Mouse (Mus musculus): ENCODE measurements around the gene Iqsec3. TPM values are rescaled to one million over a fixed set of nuclear protein-coding genes. Genes with fewer than 3 reads are reported as not detected.
A peak's percentile ranks its signal among the peaks of the same experiment; 100 is the strongest.

Gene Iqsec3
- total RNA-seq, 2 experiments from 2014 or later, result 101 to 112 TPM

- intact Hi-C loops (cut with DNase I), result no loop called here
- peak; percentile 23 for DNase-seq (ENCODE audit: low spot score in 2 of 2)
Observed at GRCm38 (mm10) chr6:121328417-121328884, 145.0 kb downstream of the Iqsec3 start.

- no peak for DNase-seq (ENCODE audit: low spot score in 2 of 2)
- intact Hi-C loops (cut with DNase I), result no loop called here
Observed at GRCm38 (mm10) chr6:121326486-121327069, 146.9 kb downstream of the Iqsec3 start.

- intact Hi-C loops (cut with DNase I), result no loop called here
- no peak for DNase-seq (ENCODE audit: low spot score in 2 of 2)
Observed at GRCm38 (mm10) chr6:121325740-121326139, 147.7 kb downstream of the Iqsec3 start.

- intact Hi-C loops (cut with DNase I), result no loop called here
- no peak for DNase-seq (ENCODE audit: low spot score in 2 of 2)
Observed at GRCm38 (mm10) chr6:121325298-121325697, 148.2 kb downstream of the Iqsec3 start.

Small RNA genes within 50 kb of the gene (microRNA-seq; reads per million reads assigned to microRNA genes)
- gene Gm24855, result not detected

Other genes with a start within 250 kb of the Iqsec3 start
- under 1 TPM; 0.59 to 0.72 TPM for gene Usp18, start 227.8 kb downstream of the Iqsec3 start, total RNA-seq (2021)
- gene Slc6a13, start 173.5 kb downstream of the Iqsec3 start, total RNA-seq (2021), result 10 to 100 TPM; 12.4 to 18.9 TPM
- 1 to 10 TPM in 1 of 2 experiments, under 1 TPM in 1; 0.72 to 1.7 TPM for gene Slc6a12, start 130.6 kb downstream of the Iqsec3 start, total RNA-seq (2021)
- 1 to 10 TPM; 1.8 to 2.9 TPM for gene A2m, start 161.7 kb upstream of the Iqsec3 start, total RNA-seq (2021)